Mouse (Mus musculus): ENCODE results near the gene Cyp8b1. TPM values are rescaled to one million over a fixed set of nuclear protein-coding genes. Genes with fewer than 3 reads are reported as not detected.
A peak's percentile ranks its signal among the peaks of the same experiment; 100 is the strongest.

The Cyp8b1 gene
- total RNA-seq, 2 experiments from 2014 or later: not detected

- no peak for DNase-seq
- intact Hi-C loops (cut with DNase I): no loop called here
Observed at GRCm38 (mm10) chr9:121892057-121892687, 23.9 kb downstream of the Cyp8b1 start.

- intact Hi-C loops (cut with DNase I): no loop called here
- no peak for DNase-seq
Observed at GRCm38 (mm10) chr9:121891301-121891700, 24.8 kb downstream of the Cyp8b1 start.

- DNase-seq: peak; percentile 40
- intact Hi-C loops (cut with DNase I): no loop called here
Observed at GRCm38 (mm10) chr9:121890441-121890941, 25.6 kb downstream of the Cyp8b1 start.

- no peak for DNase-seq
Observed at GRCm38 (mm10) chr9:121889927-121890440, 26.1 kb downstream of the Cyp8b1 start.

GRCm38 (mm10) chr9:121882015-121882457, 34.1 kb downstream of the Cyp8b1 start:
- intact Hi-C loops (cut with DNase I): no loop called here
- no peak for DNase-seq

More at GRCm38 (mm10) chr9:121889927-121890440, 26.1 kb downstream of the Cyp8b1 start:
- intact Hi-C loops (cut with DNase I): no loop called here

GRCm38 (mm10) chr9:121881301-121881700, 34.8 kb downstream of the Cyp8b1 start:
- intact Hi-C loops (cut with DNase I): no loop called here
- DNase-seq: no peak

- DNase-seq: peak; percentile 81
- intact Hi-C loops (cut with DNase I): no loop called here
Observed at GRCm38 (mm10) chr9:121880840-121881239, 35.3 kb downstream of the Cyp8b1 start.

- intact Hi-C loops (cut with DNase I): no loop called here
- peak; percentile 46 for DNase-seq
Observed at GRCm38 (mm10) chr9:121877052-121877740, 38.9 kb downstream of the Cyp8b1 start.

GRCm38 (mm10) chr9:121873578-121873977, 42.5 kb downstream of the Cyp8b1 start:
- no peak for DNase-seq
- intact Hi-C loops (cut with DNase I): no loop called here

GRCm38 (mm10) chr9:121872062-121872683, 43.9 kb downstream of the Cyp8b1 start:
- intact Hi-C loops (cut with DNase I): no loop called here

GRCm38 (mm10) chr9:121869973-121870515, 46.1 kb downstream of the Cyp8b1 start:
- no peak for DNase-seq

More at GRCm38 (mm10) chr9:121872062-121872683, 43.9 kb downstream of the Cyp8b1 start:
- no peak for DNase-seq

GRCm38 (mm10) chr9:121869432-121869831, 46.7 kb downstream of the Cyp8b1 start:
- intact Hi-C loops (cut with DNase I): no loop called here
- no peak for DNase-seq

More at GRCm38 (mm10) chr9:121869973-121870515, 46.1 kb downstream of the Cyp8b1 start:
- intact Hi-C loops (cut with DNase I): no loop called here

- DNase-seq: no peak
- intact Hi-C loops (cut with DNase I): no loop called here
Observed at GRCm38 (mm10) chr9:121868236-121868635, 47.9 kb downstream of the Cyp8b1 start.

GRCm38 (mm10) chr9:121867632-121868031, 48.5 kb downstream of the Cyp8b1 start:
- DNase-seq: no peak
- intact Hi-C loops (cut with DNase I): no loop called here

GRCm38 (mm10) chr9:121865425-121866008, 50.6 kb downstream of the Cyp8b1 start:
- intact Hi-C loops (cut with DNase I): no loop called here
- peak; percentile 14 for DNase-seq

- intact Hi-C loops (cut with DNase I): no loop called here
- DNase-seq: no peak
Observed at GRCm38 (mm10) chr9:121864837-121865236, 51.3 kb downstream of the Cyp8b1 start.

Measured in left cerebral cortex, postnatal 4 days (tissue).